Mouse (Mus musculus): ENCODE measurements around the gene Emilin2.

GRCm38 (mm10) chr17:71215241-71215839, 96.4 kb downstream of the Emilin2 start:
- TF ChIP-seq CTCF (IDR thresholded peaks at IDR 0.05; ENCODE audit: low read depth) (no peak), EP300 (optimal IDR thresholded peaks at IDR 0.05) (no peak)
